In the genomic region with DNA sequence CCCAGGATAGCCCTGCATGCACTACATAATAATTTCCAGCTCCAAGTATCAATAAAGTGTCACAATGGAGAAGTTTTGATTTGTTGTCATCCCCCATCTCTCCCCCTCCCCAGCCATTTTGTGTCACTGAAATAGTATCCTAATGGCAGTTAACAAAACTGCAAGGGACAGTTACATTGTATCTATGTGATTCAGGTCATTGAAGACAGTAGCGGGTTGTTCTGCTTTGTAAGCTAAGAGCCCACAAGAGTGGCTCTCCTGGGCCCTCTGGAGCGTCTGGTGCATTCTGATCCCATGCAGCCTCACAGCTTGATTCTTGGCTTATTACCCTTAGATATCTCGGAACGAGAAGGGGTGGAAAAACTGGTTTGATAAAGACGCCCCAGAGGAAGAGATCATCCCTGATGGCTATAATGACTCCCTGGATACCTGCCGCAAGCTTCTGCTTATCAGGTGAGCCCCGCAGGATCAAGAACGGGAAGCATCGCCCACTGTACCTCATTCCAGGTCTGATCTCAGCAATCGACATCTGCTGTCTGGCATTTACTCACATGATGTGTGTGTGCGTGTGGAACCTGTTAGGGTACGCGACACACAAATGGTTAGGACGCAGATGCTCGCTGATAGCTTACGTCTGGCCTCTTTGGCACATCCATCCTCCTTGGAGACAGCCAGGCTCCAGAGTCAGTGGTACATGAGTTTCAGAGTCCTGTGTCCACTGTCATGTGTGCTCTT, we compare ENCODE assay signal across 18 mouse cellular contexts.
A peak's percentile ranks its signal among the peaks of the same experiment; 100 is the strongest.
DNase-seq lines count a peak whose midpoint lies in the region; ATAC-seq lines count a peak whose summit lies in the region.
"Had no signal": no experiment of that assay in that cellular context is flagged by ENCODE, and none has a peak within 500 bp of the region (broad histone marks: within the 10 kb centered on the region; RNA-seq: fewer than 3 reads in every experiment).

No protein-coding gene starts in this region.

- H3K4me2 ChIP-seq in midbrain, embryonic 13.5 days (replicated peaks) = no peak overlapping the region
- H3K4me2 ChIP-seq in midbrain, embryonic 14.5 days (ENCODE audit: low read length) = no peak overlapping the region
- H3K4me2 ChIP-seq: liver, embryonic 11.5 days; lung, embryonic 14.5 days had no signal

- 68% methylated on average over 16 of the region's 16 CpGs for WGBS in midbrain, embryonic 13.5 days
- WGBS in midbrain, embryonic 10.5 days = 87% methylated on average over 16 of the region's 16 CpGs
- WGBS in midbrain, embryonic 14.5 days = 57% methylated on average over 16 of the region's 16 CpGs

- DNase-seq in cerebellum, postnatal 25 days = peak; percentile 39 to 47
- no peak for DNase-seq in cerebellum, adult 11-12 months
- no peak for DNase-seq in midbrain, embryonic 10.5 days (ENCODE audit: low spot score)
- no peak for DNase-seq in midbrain, embryonic 14.5 days
- DNase-seq in kidney, postnatal 36 days = no peak
- no peak for DNase-seq in c-Kit-positive CD71-positive TER-119-positive erythroid progenitor cells, embryonic 14.5 days (ENCODE audit: low spot score)
- DNase-seq: adrenal gland, postnatal 10 days; gastrocnemius, adult 2 months; kidney, adult 18-20 months; kidney, postnatal 4 days; lung, embryonic 14.5 days; thymus, postnatal 4 days had no signal

- H3K9ac ChIP-seq in midbrain, embryonic 13.5 days (replicated peaks) = no peak overlapping the region; the same call in 1 of the 2 replicates
- no peak overlapping the region for H3K9ac ChIP-seq in midbrain, embryonic 14.5 days (replicated peaks; ENCODE audit: low read length)
- H3K9ac ChIP-seq: forebrain, postnatal 0 days; heart, embryonic 15.5 days; lung, embryonic 14.5 days had no signal

- H3K4me3 ChIP-seq in midbrain, embryonic 13.5 days (replicated peaks) = no peak overlapping the region
- no peak overlapping the region for H3K4me3 ChIP-seq in midbrain, embryonic 10.5 days
- no peak overlapping the region for H3K4me3 ChIP-seq in midbrain, embryonic 14.5 days (replicated peaks; ENCODE audit: low read depth, low read length)
- H3K4me3 ChIP-seq: erythroblast, embryonic 14.5 days; gastrocnemius, adult 2 months; heart, embryonic 15.5 days; limb, embryonic 10.5 days had no signal

- peaks cover 44% of the 10 kb centered on the region for H3K4me1 ChIP-seq in midbrain, embryonic 13.5 days (replicated peaks)
- peaks cover 25% of the 10 kb centered on the region for H3K4me1 ChIP-seq in midbrain, embryonic 10.5 days
- H3K4me1 ChIP-seq in midbrain, embryonic 14.5 days (ENCODE audit: control insufficient read depth, insufficient read depth, low read length) = peaks cover 29% of the 10 kb centered on the region

- ATAC-seq in midbrain, embryonic 13.5 days = no peak
- ATAC-seq in midbrain, embryonic 14.5 days (ENCODE audit: low FRiP score, low TSS enrichment) = no peak

- peak overlapping the region; percentile 63 for H3K27ac ChIP-seq in midbrain, embryonic 13.5 days
- no peak overlapping the region for H3K27ac ChIP-seq in midbrain, embryonic 10.5 days (replicated peaks)
- peak overlapping the region; percentile 62 for H3K27ac ChIP-seq in midbrain, embryonic 14.5 days (replicated peaks; ENCODE audit: low read depth, low read length)
- H3K27ac ChIP-seq: gastrocnemius, adult 2 months; heart, embryonic 15.5 days; limb, embryonic 10.5 days had no signal

- H3K9me3 ChIP-seq in midbrain, embryonic 13.5 days = no peaks in the 10 kb centered on the region
- H3K9me3 ChIP-seq in midbrain, embryonic 10.5 days (replicated peaks) = no peaks in the 10 kb centered on the region
- no peaks in the 10 kb centered on the region for H3K9me3 ChIP-seq in midbrain, embryonic 14.5 days (ENCODE audit: control insufficient read depth, low read length)
- H3K9me3 ChIP-seq: heart, embryonic 15.5 days; limb, embryonic 10.5 days had no signal

- no peaks in the 10 kb centered on the region for H3K27me3 ChIP-seq in midbrain, embryonic 13.5 days
- H3K27me3 ChIP-seq in midbrain, embryonic 10.5 days (ENCODE audit: low read depth, poor library complexity, severe bottlenecking) = no peaks in the 10 kb centered on the region
- H3K27me3 ChIP-seq in midbrain, embryonic 14.5 days (ENCODE audit: control insufficient read depth, insufficient read depth, low read length) = no peaks in the 10 kb centered on the region
- H3K27me3 ChIP-seq: heart, embryonic 15.5 days had no signal

- H3K36me3 ChIP-seq in midbrain, embryonic 13.5 days = no peaks in the 10 kb centered on the region
- H3K36me3 ChIP-seq in midbrain, embryonic 10.5 days = no peaks in the 10 kb centered on the region
- H3K36me3 ChIP-seq in midbrain, embryonic 14.5 days (ENCODE audit: control insufficient read depth, insufficient read depth, low read length) = no peaks in the 10 kb centered on the region
- H3K36me3 ChIP-seq: heart, embryonic 15.5 days; limb, embryonic 10.5 days had no signal

Comparison
In these comparisons a context has a peak if more than half of its experiments do, and no peak if none do; other contexts are left out.
1. DNase-seq: peak in cerebellum, postnatal 25 days (2 of 2); none in cerebellum, adult 11-12 months (single experiment), midbrain, embryonic 10.5 days (single experiment), midbrain, embryonic 14.5 days (single experiment), kidney, postnatal 36 days (0 of 2) and c-Kit-positive CD71-positive TER-119-positive erythroid progenitor cells, embryonic 14.5 days (single experiment).